Mouse (Mus musculus): ENCODE data around the gene Ccr1. TPM values are rescaled to one million over a fixed set of nuclear protein-coding genes. Genes with fewer than 3 reads are reported as not detected.
"Not testable (repeated sequence)": the region's sequence is repeated elsewhere in the genome, so short reads cannot be mapped to it uniquely, and the experiment has no call there.

The Ccr1 gene
- polyA plus RNA-seq, 1 experiment from 2014 or later = 0.73 TPM

- Histone ChIP-seq H3K4me3 (ENCODE audit: low read depth, low read length) (peak overlapping the region; percentile 64), H3K27me3 (ENCODE audit: control insufficient read depth, insufficient read depth, low read depth, low read length) (no peaks in the 10 kb centered on the region), H3K9ac (ENCODE audit: low read depth, low read length) (peak overlapping the region; percentile 83), H3K27ac (ENCODE audit: low read length) (peak overlapping the region; percentile 98), H3K4me1 (ENCODE audit: control insufficient read depth, insufficient read depth, low read length) (peaks cover 2% of the 10 kb centered on the region; the same call in 1 of the 2 replicates), H3K36me3 (ENCODE audit: control insufficient read depth, insufficient read depth, low read length) (no peaks in the 10 kb centered on the region), H3K4me2 (ENCODE audit: low read length) (peak overlapping the region; percentile 79), H3K9me3 (replicated peaks; ENCODE audit: control insufficient read depth, low read length, poor library complexity, severe bottlenecking) (no peaks in the 10 kb centered on the region)
- 5% methylated on average over 44 of the region's 44 CpGs for WGBS
- peak; percentile 89 for ATAC-seq
Measured at GRCm38 (mm10) chr9:123925101-123925946, 43.2 kb downstream of the Ccr1 start.

DNA sequence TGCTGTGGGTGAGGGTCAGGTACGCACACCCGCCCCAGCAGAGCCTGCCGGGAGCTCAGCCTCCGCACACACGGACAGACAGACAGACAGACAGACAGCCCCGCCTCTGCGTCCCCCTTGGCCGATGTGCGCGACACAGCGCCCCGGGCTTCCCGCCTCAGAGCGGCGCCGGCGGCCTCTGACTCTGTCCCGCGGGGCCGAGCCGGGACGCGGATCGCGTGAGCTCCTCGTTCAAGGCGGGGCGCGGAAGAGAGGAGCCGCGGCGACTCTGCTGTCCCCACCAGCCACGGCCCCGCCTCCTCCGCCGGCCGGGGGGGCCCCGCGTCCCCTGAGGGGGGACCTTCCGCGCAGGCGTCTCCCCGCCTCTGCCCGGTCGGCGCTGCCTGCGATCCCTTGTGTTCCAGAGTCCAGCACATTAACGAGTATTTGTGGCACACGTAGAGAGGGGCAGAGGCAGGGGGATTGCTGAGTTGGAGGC lies 43.9 kb downstream of the Ccr1 start:
- Histone ChIP-seq H3K9me3 (replicated peaks; ENCODE audit: control insufficient read depth, low read length, poor library complexity, severe bottlenecking) (no peaks in the 10 kb centered on the region), H3K27me3 (ENCODE audit: control insufficient read depth, insufficient read depth, low read depth, low read length) (no peaks in the 10 kb centered on the region), H3K27ac (ENCODE audit: low read length) (peak overlapping the region; percentile 98), H3K4me2 (ENCODE audit: low read length) (peak overlapping the region; percentile 79), H3K4me3 (ENCODE audit: low read depth, low read length) (peak overlapping the region; percentile 64), H3K36me3 (ENCODE audit: control insufficient read depth, insufficient read depth, low read length) (no peaks in the 10 kb centered on the region), H3K9ac (ENCODE audit: low read depth, low read length) (peak overlapping the region; percentile 83), H3K4me1 (ENCODE audit: control insufficient read depth, insufficient read depth, low read length) (peaks cover 2% of the 10 kb centered on the region; the same call in 1 of the 2 replicates)
- peak; percentile 91 for ATAC-seq
- under 1% methylated on average over 22 of the region's 49 CpGs for WGBS

GRCm38 (mm10) chr9:123924035-123924434 lies 44.5 kb downstream of the Ccr1 start:
- H3K9me3 ChIP-seq (replicated peaks; ENCODE audit: control insufficient read depth, low read length, poor library complexity, severe bottlenecking); H3K4me1 ChIP-seq (ENCODE audit: control insufficient read depth, insufficient read depth, low read length); H3K27me3 ChIP-seq (ENCODE audit: control insufficient read depth, insufficient read depth, low read depth, low read length); H3K36me3 ChIP-seq (ENCODE audit: control insufficient read depth, insufficient read depth, low read length): not testable (repeated sequence)
- peak overlapping the region; percentile 64 for H3K4me3 ChIP-seq (ENCODE audit: low read depth, low read length)
- peak; percentile 58 for ATAC-seq
- H3K27ac ChIP-seq (ENCODE audit: low read length) = peak overlapping the region; percentile 98
- peak overlapping the region; percentile 79 for H3K4me2 ChIP-seq (ENCODE audit: low read length)
- peak overlapping the region; percentile 83; the same call in 1 of the 2 replicates for H3K9ac ChIP-seq (ENCODE audit: low read depth, low read length)
- WGBS = under 1% methylated on average over 11 of the region's 11 CpGs

DNA sequence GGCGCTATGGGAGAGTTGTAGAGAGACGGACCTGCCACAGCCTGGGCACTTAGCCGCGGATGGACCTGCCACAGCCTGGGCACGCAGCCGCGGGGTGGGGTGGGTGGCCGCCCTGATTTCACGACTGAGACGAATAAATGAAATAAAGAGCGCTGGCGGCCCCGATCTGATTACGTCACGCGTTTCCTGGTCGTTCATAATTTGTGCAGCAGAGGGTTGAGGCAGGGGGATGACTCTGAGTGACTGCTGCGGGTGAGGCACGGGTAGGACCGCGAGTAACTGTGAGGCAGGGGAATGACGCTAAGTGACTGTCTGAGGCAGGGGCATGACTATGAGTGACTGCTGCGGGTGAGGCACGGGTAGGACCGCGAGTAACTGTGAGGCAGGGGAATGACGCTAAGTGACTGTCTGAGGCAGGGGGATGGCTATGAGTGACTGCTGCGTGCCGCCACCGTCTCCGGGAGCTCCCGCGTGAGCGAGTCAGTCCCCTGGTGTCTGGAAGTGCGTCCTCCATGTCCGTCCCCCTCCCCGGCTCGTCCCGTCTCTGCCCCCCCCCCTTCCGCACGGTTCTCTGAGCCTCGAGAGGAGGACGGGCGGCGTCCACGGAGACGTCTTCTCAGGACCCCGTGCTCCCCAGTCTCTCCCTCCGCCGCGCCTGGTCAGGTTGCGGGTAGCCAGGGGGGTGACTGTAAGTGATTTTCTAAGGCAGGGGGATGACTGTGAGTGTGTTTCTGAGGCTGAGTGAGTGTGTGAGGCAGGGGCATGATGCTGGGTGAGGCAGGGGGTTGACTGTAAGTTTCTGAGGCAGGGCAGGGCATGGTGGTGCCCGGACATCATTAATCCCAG lies 45.1 kb downstream of the Ccr1 start:
- H3K4me2 ChIP-seq (ENCODE audit: low read length) = peak overlapping the region; percentile 79
- no peaks in the 10 kb centered on the region for H3K36me3 ChIP-seq (ENCODE audit: control insufficient read depth, insufficient read depth, low read length)
- H3K27me3 ChIP-seq (ENCODE audit: control insufficient read depth, insufficient read depth, low read depth, low read length) = no peaks in the 10 kb centered on the region
- ATAC-seq = peak; percentile 11
- H3K9me3 ChIP-seq (replicated peaks; ENCODE audit: control insufficient read depth, low read length, poor library complexity, severe bottlenecking) = no peaks in the 10 kb centered on the region
- peak overlapping the region; percentile 68 for H3K9ac ChIP-seq (ENCODE audit: low read depth, low read length)
- H3K4me3 ChIP-seq (ENCODE audit: low read depth, low read length) = peak overlapping the region; percentile 64
- WGBS = under 1% methylated on average over 48 of the region's 53 CpGs
- peak overlapping the region; percentile 98 for H3K27ac ChIP-seq (ENCODE audit: low read length)
- peaks cover 2% of the 10 kb centered on the region; the same call in 1 of the 2 replicates for H3K4me1 ChIP-seq (ENCODE audit: control insufficient read depth, insufficient read depth, low read length)

Other genes starting within 250 kb of the Ccr1 start
- gene Cxcr6, start 162.2 kb downstream of the Ccr1 start, polyA plus RNA-seq (2015; fragmentation: Nextera tagmentation; extraction: Ambion mirVana) = 0.28 TPM in 1 of 2 replicates, not detected in the other
- 18.1 and 18.2 TPM in 2 replicates for gene Fyco1, start 116.8 kb downstream of the Ccr1 start, polyA plus RNA-seq (2015; fragmentation: Nextera tagmentation; extraction: Ambion mirVana)
- 0.04 TPM in 1 of 2 replicates, not detected in the other for gene Xcr1, start 106.7 kb downstream of the Ccr1 start, polyA plus RNA-seq (2015; fragmentation: Nextera tagmentation; extraction: Ambion mirVana)
- not detected in 2 replicates for gene Ccr1l1, start 9.7 kb upstream of the Ccr1 start, polyA plus RNA-seq (2015; fragmentation: Nextera tagmentation; extraction: Ambion mirVana)
- not detected in 2 replicates for gene Ccr3, start 53.3 kb upstream of the Ccr1 start, polyA plus RNA-seq (2015; fragmentation: Nextera tagmentation; extraction: Ambion mirVana)
- gene Ccr2, start 133.3 kb upstream of the Ccr1 start, polyA plus RNA-seq (2015; fragmentation: Nextera tagmentation; extraction: Ambion mirVana) = 0.20 TPM in 1 of 2 replicates, not detected in the other
- gene Ccr5, start 152.9 kb upstream of the Ccr1 start, polyA plus RNA-seq (2015; fragmentation: Nextera tagmentation; extraction: Ambion mirVana) = 0.57 and 1.8 TPM in 2 replicates

Measured in midbrain, embryonic 16.5 days (tissue).